8 mouse cellular contexts compared by ENCODE assay signal in the genomic region with DNA sequence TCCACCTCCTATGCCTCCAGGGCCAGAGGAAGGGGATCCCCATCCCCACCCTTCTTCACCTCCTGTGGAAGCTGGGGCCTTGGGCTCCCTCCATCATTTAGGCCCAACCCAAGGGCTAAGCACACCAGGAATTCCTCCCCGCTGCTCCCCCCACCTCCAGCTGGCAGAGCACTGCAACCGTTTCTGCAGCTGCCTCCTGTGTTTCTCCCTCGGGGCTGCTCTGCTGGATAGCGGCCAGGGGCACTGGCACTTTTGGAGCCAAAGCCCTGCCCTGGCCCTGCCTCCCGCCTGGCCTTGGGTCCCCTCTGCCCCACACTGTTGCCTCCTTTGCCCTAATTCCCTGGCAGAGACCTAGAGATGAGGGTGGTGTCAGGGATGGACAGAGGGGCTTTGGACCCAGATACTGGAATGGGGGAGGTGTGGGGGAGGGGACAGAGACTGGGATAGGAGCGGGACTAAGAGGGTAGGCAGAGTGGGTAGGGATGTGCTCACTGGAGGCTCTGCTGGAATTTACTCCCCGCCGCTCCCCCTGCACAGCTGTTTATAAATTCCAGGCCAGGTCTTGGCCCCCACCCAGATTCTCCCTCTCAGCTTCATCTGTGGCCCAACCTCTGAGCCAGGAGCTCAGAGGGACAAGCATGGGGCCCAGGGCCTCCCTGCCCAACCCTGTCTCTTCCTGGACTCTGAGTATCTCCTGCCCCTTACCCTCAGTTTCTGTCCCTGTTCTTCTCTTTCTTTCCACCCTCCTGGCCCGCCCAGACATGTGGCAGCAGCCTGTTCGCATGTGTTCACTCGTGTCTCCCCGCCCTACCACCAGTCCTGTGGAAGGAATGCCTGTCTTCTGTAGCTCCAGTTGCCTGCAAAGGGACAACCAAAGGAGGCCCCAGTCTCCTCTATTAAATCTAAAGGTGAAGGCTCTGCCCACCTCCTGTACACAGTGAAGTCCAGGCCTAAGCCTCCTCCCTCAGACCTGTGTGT. TPM values are rescaled to one million over a fixed set of nuclear protein-coding genes. Genes with fewer than 3 reads are reported as not detected.
A peak's percentile ranks its signal among the peaks of the same experiment; 100 is the strongest.
DNase-seq lines count a peak whose midpoint lies in the region; ATAC-seq lines count a peak whose summit lies in the region.

No protein-coding gene starts in this region.

- peaks cover 41% of the 10 kb centered on the region for H3K4me1 ChIP-seq in embryonic facial prominence, embryonic 10.5 days
- H3K4me1 ChIP-seq in heart, embryonic 12.5 days (replicated peaks), result peaks cover 56% of the 10 kb centered on the region
- peaks cover 25% of the 10 kb centered on the region for H3K4me1 ChIP-seq in kidney, embryonic 16.5 days (ENCODE audit: insufficient read depth, low read length)
- peaks cover 62% of the 10 kb centered on the region for H3K4me1 ChIP-seq in lung, embryonic 15.5 days

- peak; percentile 58 for ATAC-seq in heart, embryonic 12.5 days (ENCODE audit: insufficient number of reproducible peaks, low FRiP score)
- peak; percentile 54 for ATAC-seq in kidney, embryonic 16.5 days (ENCODE audit: low FRiP score, low TSS enrichment)
- ATAC-seq in lung, embryonic 15.5 days (ENCODE audit: borderline replicate concordance, extremely low read depth, low FRiP score, low TSS enrichment), result peak; percentile 79

- H3K36me3 ChIP-seq in embryonic facial prominence, embryonic 10.5 days (replicated peaks), result 0 out of 2 replicates have a peak, but pooled peaks cover under 1% of the 10 kb centered on the region
- H3K36me3 ChIP-seq in heart, embryonic 12.5 days, result peaks cover 12% of the 10 kb centered on the region
- H3K36me3 ChIP-seq in kidney, embryonic 16.5 days (ENCODE audit: insufficient read depth, low read length), result peaks cover 5% of the 10 kb centered on the region; the same call in 1 of the 2 replicates
- peaks cover 22% of the 10 kb centered on the region for H3K36me3 ChIP-seq in lung, embryonic 15.5 days

- 26% methylated on average over 12 of the region's 12 CpGs for WGBS in embryonic facial prominence, embryonic 10.5 days
- 25% methylated on average over 12 of the region's 12 CpGs for WGBS in heart, embryonic 12.5 days
- WGBS in kidney, embryonic 16.5 days, result 40% methylated on average over 12 of the region's 12 CpGs
- 7% methylated on average over 12 of the region's 12 CpGs for WGBS in lung, embryonic 15.5 days

- H3K9ac ChIP-seq in heart, embryonic 12.5 days, result peak overlapping the region; percentile 46
- H3K9ac ChIP-seq in kidney, embryonic 16.5 days (replicated peaks; ENCODE audit: low read length), result peak overlapping the region; percentile 53
- H3K9ac ChIP-seq in lung, embryonic 15.5 days, result no peak overlapping the region

- peak; percentile 53 for DNase-seq in layer of hippocampus, adult 11-12 months (ENCODE audit: low spot score)
- DNase-seq in layer of hippocampus, adult 8-10 months (ENCODE audit: low spot score in 2 of 2), result no peak
- peak; percentile 57 for DNase-seq in embryonic facial prominence, embryonic 10.5 days (ENCODE audit: low spot score)
- DNase-seq in right cerebral cortex, postnatal 25 days, result peak; percentile 42
- no peak for DNase-seq in cerebellum, adult 18-20 months

- H3K9me3 ChIP-seq in embryonic facial prominence, embryonic 10.5 days, result 0 out of 2 replicates have a peak, but pooled peaks cover 4% of the 10 kb centered on the region
- H3K9me3 ChIP-seq in heart, embryonic 12.5 days (replicated peaks), result no peaks in the 10 kb centered on the region
- no peaks in the 10 kb centered on the region for H3K9me3 ChIP-seq in kidney, embryonic 16.5 days (ENCODE audit: low read length)
- no peaks in the 10 kb centered on the region for H3K9me3 ChIP-seq in lung, embryonic 15.5 days

- peak overlapping the region; percentile 43 for H3K4me2 ChIP-seq in heart, embryonic 12.5 days
- peak overlapping the region; percentile 30 for H3K4me2 ChIP-seq in kidney, embryonic 16.5 days (replicated peaks; ENCODE audit: low read depth, low read length)
- H3K4me2 ChIP-seq in lung, embryonic 15.5 days, result peak overlapping the region; percentile 46

- H3K4me3 ChIP-seq in embryonic facial prominence, embryonic 10.5 days, result peak overlapping the region; percentile 33; the same call in 1 of the 2 replicates
- H3K4me3 ChIP-seq in heart, embryonic 12.5 days, result peak overlapping the region; percentile 15
- H3K4me3 ChIP-seq in kidney, embryonic 16.5 days (ENCODE audit: low read length), result peak overlapping the region; percentile 4; the same call in 1 of the 2 replicates
- H3K4me3 ChIP-seq in lung, embryonic 15.5 days, result peak overlapping the region; percentile 1; the same call in 1 of the 2 replicates

- H3K27me3 ChIP-seq in embryonic facial prominence, embryonic 10.5 days (replicated peaks; ENCODE audit: low read depth, poor library complexity, severe bottlenecking), result no peaks in the 10 kb centered on the region
- H3K27me3 ChIP-seq in heart, embryonic 12.5 days (replicated peaks), result no peaks in the 10 kb centered on the region
- H3K27me3 ChIP-seq in kidney, embryonic 16.5 days (ENCODE audit: insufficient read depth, low read length), result no peaks in the 10 kb centered on the region
- no peaks in the 10 kb centered on the region for H3K27me3 ChIP-seq in lung, embryonic 15.5 days

- H3K27ac ChIP-seq in embryonic facial prominence, embryonic 10.5 days (replicated peaks), result peak overlapping the region; percentile 76
- peak overlapping the region; percentile 74 for H3K27ac ChIP-seq in heart, embryonic 12.5 days (ENCODE audit: poor library complexity, severe bottlenecking)
- peak overlapping the region; percentile 87 for H3K27ac ChIP-seq in kidney, embryonic 16.5 days (ENCODE audit: low read length)
- H3K27ac ChIP-seq in lung, embryonic 15.5 days, result peak overlapping the region; percentile 96

RNA-seq across cellular contexts. Expression of a gene that starts 4.8 kb away (rescaled TPM):
- total RNA-seq in layer of hippocampus, adult 8-10 months (2022), result 10 to 100 TPM in 1 of 4 experiments, 1 to 10 TPM in 3; 6.3 to 10.3 (median 8.7) TPM
- polyA plus RNA-seq in embryonic facial prominence, embryonic 10.5 days (2016; fragmentation: Nextera tagmentation; extraction: Ambion mirVana), result 11.6 and 13.8 TPM in 2 replicates
- polyA plus RNA-seq in heart, embryonic 12.5 days (2016; fragmentation: Nextera tagmentation; extraction: Ambion mirVana), result 35.2 and 37.9 TPM in 2 replicates
- 36.8 and 37.9 TPM in 2 replicates for polyA plus RNA-seq in kidney, embryonic 16.5 days (2015; fragmentation: Nextera tagmentation; extraction: Ambion mirVana)
- 82.9 and 89.9 TPM in 2 replicates for polyA plus RNA-seq in lung, embryonic 15.5 days (2015; fragmentation: Nextera tagmentation; extraction: Ambion mirVana)

RNA-seq across cellular contexts. Expression of a gene that starts 16.7 kb away (rescaled TPM):
- 100 to 1,000 TPM; 103 to 147 (median 122) TPM for total RNA-seq in layer of hippocampus, adult 8-10 months (2022)
- polyA plus RNA-seq in embryonic facial prominence, embryonic 10.5 days (2016; fragmentation: Nextera tagmentation; extraction: Ambion mirVana), result 180 and 185 TPM in 2 replicates
- 122 and 126 TPM in 2 replicates for polyA plus RNA-seq in heart, embryonic 12.5 days (2016; fragmentation: Nextera tagmentation; extraction: Ambion mirVana)
- polyA plus RNA-seq in kidney, embryonic 16.5 days (2015; fragmentation: Nextera tagmentation; extraction: Ambion mirVana), result 198 and 212 TPM in 2 replicates
- polyA plus RNA-seq in lung, embryonic 15.5 days (2015; fragmentation: Nextera tagmentation; extraction: Ambion mirVana), result 188 and 189 TPM in 2 replicates

RNA-seq across cellular contexts. Expression of a gene that starts 40.4 kb away (rescaled TPM):
- 1,000 to 10,000 TPM; 1,057 to 1,355 (median 1,220) TPM for total RNA-seq in layer of hippocampus, adult 8-10 months (2022)
- polyA plus RNA-seq in embryonic facial prominence, embryonic 10.5 days (2016; fragmentation: Nextera tagmentation; extraction: Ambion mirVana), result 756 and 839 TPM in 2 replicates
- 759 and 790 TPM in 2 replicates for polyA plus RNA-seq in heart, embryonic 12.5 days (2016; fragmentation: Nextera tagmentation; extraction: Ambion mirVana)
- polyA plus RNA-seq in kidney, embryonic 16.5 days (2015; fragmentation: Nextera tagmentation; extraction: Ambion mirVana), result 690 and 706 TPM in 2 replicates
- 774 and 832 TPM in 2 replicates for polyA plus RNA-seq in lung, embryonic 15.5 days (2015; fragmentation: Nextera tagmentation; extraction: Ambion mirVana)

Comparison
In these comparisons a context has a peak if more than half of its experiments do, and no peak if none do; other contexts are left out.
1. DNase-seq: peak in layer of hippocampus, adult 11-12 months (single experiment), embryonic facial prominence, embryonic 10.5 days (single experiment) and right cerebral cortex, postnatal 25 days (single experiment); none in layer of hippocampus, adult 8-10 months (0 of 2) and cerebellum, adult 18-20 months (0 of 2).
2. Peak in every context shown above with its lines, with median percentiles within 50 percentile points of each other: H3K27ac ChIP-seq, H3K4me3 ChIP-seq, ATAC-seq and H3K4me2 ChIP-seq.